Mouse (Mus musculus): ENCODE data around the gene Bend7. TPM values are rescaled to one million over a fixed set of nuclear protein-coding genes. Genes with fewer than 3 reads are reported as not detected.

Gene Bend7
- polyA plus RNA-seq, 1 experiment from 2014 or later, result 6.3 TPM

DNA sequence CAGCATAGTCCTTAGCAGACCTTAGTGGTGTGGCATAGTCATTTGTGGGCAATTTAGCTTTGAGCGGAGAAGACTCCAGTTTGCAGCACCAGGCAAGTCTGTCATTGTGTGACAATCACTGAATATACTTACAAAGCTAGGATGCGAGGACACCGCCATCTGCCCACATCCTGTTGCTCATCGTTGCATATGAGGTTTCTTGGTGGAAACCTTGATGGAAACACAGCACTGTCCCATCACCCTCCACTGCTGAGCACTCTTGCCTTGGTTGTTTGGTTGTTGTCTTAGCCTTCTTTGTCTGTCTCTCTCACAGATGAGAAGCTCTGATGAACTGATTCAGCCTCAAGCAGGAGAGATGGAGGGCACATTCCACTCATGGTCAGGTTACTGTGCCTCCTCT is 12.5 kb downstream of the Bend7 start:
- no peak overlapping the region for H3K4me3 ChIP-seq (ENCODE audit: low read depth, low read length)
- no peak overlapping the region for H3K9ac ChIP-seq (replicated peaks; ENCODE audit: low read depth, low read length)
- no peaks in the 10 kb centered on the region for H3K4me1 ChIP-seq (ENCODE audit: control insufficient read depth, insufficient read depth, low read length)
- no peaks in the 10 kb centered on the region for H3K36me3 ChIP-seq (ENCODE audit: control insufficient read depth, insufficient read depth, low read length)
- no peaks in the 10 kb centered on the region for H3K27me3 ChIP-seq (ENCODE audit: control insufficient read depth, insufficient read depth, low read length)
- no peak for ATAC-seq (ENCODE audit: insufficient number of reproducible peaks, insufficient read depth, low FRiP score, low read depth)
- no peak overlapping the region for H3K4me2 ChIP-seq (replicated peaks; ENCODE audit: low read depth, low read length)
- WGBS, result 92% methylated on average over 4 of the region's 4 CpGs
- no peak overlapping the region for H3K27ac ChIP-seq (ENCODE audit: low read length)
- H3K9me3 ChIP-seq (ENCODE audit: control insufficient read depth, low read depth, low read length), result no peaks in the 10 kb centered on the region

DNA sequence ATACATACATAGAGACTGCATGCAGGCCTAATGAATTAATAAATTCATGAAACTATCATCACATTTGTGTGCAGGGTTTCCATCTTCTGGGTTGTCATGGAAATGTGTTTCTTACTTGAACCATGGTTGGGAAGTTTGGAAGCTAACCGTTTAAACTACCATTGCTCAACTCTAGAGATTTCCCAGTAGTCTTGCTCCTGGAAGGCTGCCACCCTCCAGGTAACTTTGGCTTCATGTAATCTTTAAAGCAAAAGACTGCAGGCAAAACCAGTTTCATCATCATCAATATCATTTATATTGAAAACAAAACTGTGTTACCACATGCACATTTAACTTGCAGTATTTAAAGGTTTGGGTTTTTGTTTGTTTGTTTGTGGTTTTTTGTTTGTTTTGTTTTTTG is 16.3 kb downstream of the Bend7 start:
- Histone ChIP-seq H3K4me2 (replicated peaks; ENCODE audit: low read depth, low read length) (no peak overlapping the region), H3K4me1 (ENCODE audit: control insufficient read depth, insufficient read depth, low read length) (no peaks in the 10 kb centered on the region), H3K27ac (ENCODE audit: low read length) (no peak overlapping the region), H3K9me3 (ENCODE audit: control insufficient read depth, low read depth, low read length) (no peaks in the 10 kb centered on the region), H3K9ac (replicated peaks; ENCODE audit: low read depth, low read length) (no peak overlapping the region), H3K27me3 (ENCODE audit: control insufficient read depth, insufficient read depth, low read length) (no peaks in the 10 kb centered on the region), H3K4me3 (ENCODE audit: low read depth, low read length) (no peak overlapping the region), H3K36me3 (ENCODE audit: control insufficient read depth, insufficient read depth, low read length) (no peaks in the 10 kb centered on the region)
- WGBS, result 70% methylated on average over 1 of the region's 1 CpGs
- ATAC-seq (ENCODE audit: insufficient number of reproducible peaks, insufficient read depth, low FRiP score, low read depth), result no peak

DNA sequence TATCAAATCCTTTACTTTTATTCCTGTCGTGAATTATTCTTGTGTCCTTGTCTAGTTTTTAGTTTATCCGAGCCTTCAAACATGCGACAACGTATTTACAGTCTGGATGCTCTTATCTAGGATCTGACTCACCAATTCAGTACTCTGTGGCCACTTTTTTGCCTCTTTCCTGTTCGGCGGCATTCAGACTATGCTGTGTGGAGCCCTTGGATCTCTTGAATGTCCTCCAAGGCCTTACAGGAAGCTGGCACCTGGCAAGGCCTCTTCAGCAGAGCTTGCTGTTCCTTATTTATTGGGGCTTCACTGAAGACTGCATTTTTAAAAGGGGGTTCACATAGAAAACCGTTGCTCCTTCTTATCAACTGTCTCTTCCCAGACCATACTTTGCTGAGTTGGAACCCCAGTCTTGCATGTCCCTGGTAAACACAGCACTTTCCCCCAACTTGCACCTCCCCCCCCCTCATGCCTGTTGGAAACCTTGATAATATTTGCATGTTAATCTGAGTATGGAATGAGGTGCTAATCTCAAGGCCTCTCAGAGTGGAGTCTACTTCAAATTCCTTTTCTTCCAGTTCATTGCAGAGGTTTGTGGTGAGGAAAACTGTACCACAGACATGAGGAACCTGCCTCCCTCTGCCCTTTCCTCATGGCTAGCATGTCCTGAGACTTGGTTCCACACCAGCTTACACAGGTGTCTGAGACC is 18.6 kb downstream of the Bend7 start:
- Histone ChIP-seq H3K4me3 (ENCODE audit: low read depth, low read length) (no peak overlapping the region), H3K4me2 (replicated peaks; ENCODE audit: low read depth, low read length) (no peak overlapping the region), H3K36me3 (ENCODE audit: control insufficient read depth, insufficient read depth, low read length) (no peaks in the 10 kb centered on the region), H3K27me3 (ENCODE audit: control insufficient read depth, insufficient read depth, low read length) (no peaks in the 10 kb centered on the region), H3K4me1 (ENCODE audit: control insufficient read depth, insufficient read depth, low read length) (no peaks in the 10 kb centered on the region), H3K9me3 (ENCODE audit: control insufficient read depth, low read depth, low read length) (no peaks in the 10 kb centered on the region), H3K9ac (replicated peaks; ENCODE audit: low read depth, low read length) (no peak overlapping the region), H3K27ac (ENCODE audit: low read length) (no peak overlapping the region)
- no peak for ATAC-seq (ENCODE audit: insufficient number of reproducible peaks, insufficient read depth, low FRiP score, low read depth)
- 72% methylated on average over 7 of the region's 7 CpGs for WGBS

DNA sequence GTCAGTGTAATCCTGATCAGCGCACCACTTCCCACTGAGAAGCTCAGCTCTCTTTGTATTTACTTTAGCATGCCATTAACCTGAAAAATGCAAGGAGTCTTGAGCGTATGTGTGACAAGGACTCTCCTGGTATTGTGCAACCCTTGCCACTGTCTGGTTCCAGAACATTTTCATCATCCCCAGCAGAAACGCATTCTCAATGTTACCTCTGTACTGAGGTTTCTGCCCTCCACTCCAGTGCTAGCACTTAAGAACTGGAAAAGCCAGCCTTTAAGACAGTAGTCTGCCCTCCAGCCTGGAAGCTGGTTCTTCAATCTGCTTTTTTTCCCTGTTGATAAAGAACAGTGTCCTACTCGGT is 19.1 kb downstream of the Bend7 start:
- no peaks in the 10 kb centered on the region for H3K36me3 ChIP-seq (ENCODE audit: control insufficient read depth, insufficient read depth, low read length)
- no peak for ATAC-seq (ENCODE audit: insufficient number of reproducible peaks, insufficient read depth, low FRiP score, low read depth)
- no peak overlapping the region for H3K27ac ChIP-seq (ENCODE audit: low read length)
- no peaks in the 10 kb centered on the region for H3K4me1 ChIP-seq (ENCODE audit: control insufficient read depth, insufficient read depth, low read length)
- 52% methylated on average over 4 of the region's 4 CpGs for WGBS
- H3K9me3 ChIP-seq (ENCODE audit: control insufficient read depth, low read depth, low read length), result no peaks in the 10 kb centered on the region
- H3K27me3 ChIP-seq (ENCODE audit: control insufficient read depth, insufficient read depth, low read length), result no peaks in the 10 kb centered on the region
- no peak overlapping the region for H3K4me2 ChIP-seq (replicated peaks; ENCODE audit: low read depth, low read length)
- no peak overlapping the region for H3K9ac ChIP-seq (replicated peaks; ENCODE audit: low read depth, low read length)
- no peak overlapping the region for H3K4me3 ChIP-seq (ENCODE audit: low read depth, low read length)

DNA sequence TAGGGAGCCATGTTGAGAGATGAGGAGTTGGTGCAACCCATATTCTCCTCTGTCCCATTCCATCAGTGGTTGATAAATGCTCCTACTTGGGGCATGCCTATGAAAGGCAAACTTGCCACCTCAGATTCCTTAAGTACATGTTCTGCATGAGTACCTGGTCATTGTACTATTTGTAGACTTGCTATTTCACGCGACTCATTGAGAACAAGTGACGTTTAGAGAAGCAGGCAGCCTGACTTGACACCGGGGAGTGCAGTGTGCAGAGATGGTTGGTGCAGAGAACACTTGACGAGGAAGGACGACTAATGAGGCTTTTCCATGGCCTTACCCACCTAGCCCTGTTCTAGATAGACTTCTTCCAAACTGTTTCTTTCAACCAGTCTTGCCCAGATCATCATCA is 34.3 kb downstream of the Bend7 start:
- H3K9me3 ChIP-seq (ENCODE audit: control insufficient read depth, low read depth, low read length), result no peaks in the 10 kb centered on the region
- H3K27ac ChIP-seq (ENCODE audit: low read length), result no peak overlapping the region
- no peaks in the 10 kb centered on the region for H3K36me3 ChIP-seq (ENCODE audit: control insufficient read depth, insufficient read depth, low read length)
- H3K9ac ChIP-seq (replicated peaks; ENCODE audit: low read depth, low read length), result no peak overlapping the region
- no peak overlapping the region for H3K4me3 ChIP-seq (ENCODE audit: low read depth, low read length)
- ATAC-seq (ENCODE audit: insufficient number of reproducible peaks, insufficient read depth, low FRiP score, low read depth), result no peak
- no peak overlapping the region for H3K4me2 ChIP-seq (replicated peaks; ENCODE audit: low read depth, low read length)
- H3K4me1 ChIP-seq (ENCODE audit: control insufficient read depth, insufficient read depth, low read length), result peaks cover 4% of the 10 kb centered on the region; the same call in 1 of the 2 replicates
- WGBS, result 91% methylated on average over 6 of the region's 6 CpGs
- H3K27me3 ChIP-seq (ENCODE audit: control insufficient read depth, insufficient read depth, low read length), result no peaks in the 10 kb centered on the region

DNA sequence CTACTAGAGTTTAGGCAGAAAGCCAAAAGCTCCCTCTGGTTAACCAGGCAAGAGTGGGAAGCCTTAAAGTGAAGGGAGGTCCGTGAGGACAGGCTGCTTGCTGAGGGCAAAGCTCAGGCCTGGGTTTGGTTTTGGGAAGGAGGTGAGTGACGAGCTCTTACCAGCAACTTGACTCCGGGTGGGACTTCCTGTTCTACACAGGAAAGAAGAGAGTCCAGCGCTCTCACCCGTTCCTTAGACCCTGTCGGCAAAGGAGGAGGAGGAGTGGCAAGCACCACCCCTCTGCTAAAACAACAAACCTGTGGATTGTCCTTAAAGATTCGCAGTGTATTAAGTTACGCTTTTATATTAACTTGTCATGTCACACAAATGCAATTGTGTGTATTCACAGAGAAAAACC is 38.1 kb downstream of the Bend7 start:
- no peak overlapping the region for H3K4me2 ChIP-seq (replicated peaks; ENCODE audit: low read depth, low read length)
- no peak overlapping the region for H3K9ac ChIP-seq (replicated peaks; ENCODE audit: low read depth, low read length)
- 77% methylated on average over 8 of the region's 8 CpGs for WGBS
- no peak for ATAC-seq (ENCODE audit: insufficient number of reproducible peaks, insufficient read depth, low FRiP score, low read depth)
- H3K36me3 ChIP-seq (ENCODE audit: control insufficient read depth, insufficient read depth, low read length), result no peaks in the 10 kb centered on the region
- H3K27me3 ChIP-seq (ENCODE audit: control insufficient read depth, insufficient read depth, low read length), result no peaks in the 10 kb centered on the region
- no peaks in the 10 kb centered on the region for H3K9me3 ChIP-seq (ENCODE audit: control insufficient read depth, low read depth, low read length)
- H3K4me1 ChIP-seq (ENCODE audit: control insufficient read depth, insufficient read depth, low read length), result peaks cover 7% of the 10 kb centered on the region; the same call in 1 of the 2 replicates
- no peak overlapping the region for H3K4me3 ChIP-seq (ENCODE audit: low read depth, low read length)
- no peak overlapping the region for H3K27ac ChIP-seq (ENCODE audit: low read length)

DNA sequence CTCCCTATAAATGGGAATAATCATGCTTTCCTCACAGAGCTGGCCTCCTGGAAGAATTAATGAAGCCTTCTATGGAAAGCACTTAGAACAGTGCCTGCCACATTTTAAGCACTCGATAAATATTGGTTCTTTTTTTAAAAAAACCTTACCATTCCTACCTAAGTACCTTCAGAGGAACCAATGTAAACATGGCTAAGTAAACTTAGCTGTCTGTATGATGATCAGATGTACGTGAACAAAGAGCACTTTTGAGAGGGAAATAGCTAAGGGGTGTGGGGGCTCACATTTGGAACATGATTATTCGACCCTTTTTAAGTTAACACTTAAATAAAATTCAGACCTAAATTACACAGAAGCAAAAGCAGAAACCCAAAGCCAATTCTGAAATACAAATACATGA is 39.6 kb downstream of the Bend7 start:
- H3K27ac ChIP-seq (ENCODE audit: low read length), result no peak overlapping the region
- WGBS, result 30% methylated on average over 3 of the region's 3 CpGs
- H3K9ac ChIP-seq (replicated peaks; ENCODE audit: low read depth, low read length), result no peak overlapping the region
- H3K36me3 ChIP-seq (ENCODE audit: control insufficient read depth, insufficient read depth, low read length), result no peaks in the 10 kb centered on the region
- no peaks in the 10 kb centered on the region for H3K9me3 ChIP-seq (ENCODE audit: control insufficient read depth, low read depth, low read length)
- peaks cover 7% of the 10 kb centered on the region; the same call in 1 of the 2 replicates for H3K4me1 ChIP-seq (ENCODE audit: control insufficient read depth, insufficient read depth, low read length)
- ATAC-seq (ENCODE audit: insufficient number of reproducible peaks, insufficient read depth, low FRiP score, low read depth), result 0 out of 2 replicates have a peak, but pooled peaks have one; percentile 37
- no peaks in the 10 kb centered on the region for H3K27me3 ChIP-seq (ENCODE audit: control insufficient read depth, insufficient read depth, low read length)
- H3K4me3 ChIP-seq (ENCODE audit: low read depth, low read length), result no peak overlapping the region
- H3K4me2 ChIP-seq (replicated peaks; ENCODE audit: low read depth, low read length), result no peak overlapping the region

DNA sequence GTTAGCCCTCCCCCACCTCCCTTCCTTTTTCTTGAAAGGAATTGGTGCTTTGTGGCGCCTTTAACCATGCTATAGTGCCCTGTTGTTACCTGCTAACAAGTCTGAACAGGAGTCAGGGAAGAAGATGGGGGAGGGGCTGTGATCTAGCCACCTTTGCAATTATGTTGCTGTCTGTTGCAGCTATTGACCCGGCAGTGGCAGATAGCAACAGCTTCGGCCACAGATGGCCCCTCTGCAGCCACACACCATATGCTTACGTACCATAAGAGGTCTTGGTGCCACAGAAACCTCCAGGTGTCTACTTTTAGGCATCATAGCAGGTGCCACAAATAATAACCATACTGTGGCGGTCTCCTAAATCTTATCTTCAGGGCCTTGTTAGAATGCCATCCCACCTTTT is 43.1 kb downstream of the Bend7 start:
- no peak for ATAC-seq (ENCODE audit: insufficient number of reproducible peaks, insufficient read depth, low FRiP score, low read depth)
- WGBS, result 82% methylated on average over 5 of the region's 5 CpGs
- no peak overlapping the region for H3K27ac ChIP-seq (ENCODE audit: low read length)
- H3K36me3 ChIP-seq (ENCODE audit: control insufficient read depth, insufficient read depth, low read length), result no peaks in the 10 kb centered on the region
- peaks cover 7% of the 10 kb centered on the region; the same call in 1 of the 2 replicates for H3K4me1 ChIP-seq (ENCODE audit: control insufficient read depth, insufficient read depth, low read length)
- no peak overlapping the region for H3K9ac ChIP-seq (replicated peaks; ENCODE audit: low read depth, low read length)
- no peaks in the 10 kb centered on the region for H3K9me3 ChIP-seq (ENCODE audit: control insufficient read depth, low read depth, low read length)
- no peak overlapping the region for H3K4me3 ChIP-seq (ENCODE audit: low read depth, low read length)
- H3K4me2 ChIP-seq (replicated peaks; ENCODE audit: low read depth, low read length), result no peak overlapping the region
- no peaks in the 10 kb centered on the region for H3K27me3 ChIP-seq (ENCODE audit: control insufficient read depth, insufficient read depth, low read length)

DNA sequence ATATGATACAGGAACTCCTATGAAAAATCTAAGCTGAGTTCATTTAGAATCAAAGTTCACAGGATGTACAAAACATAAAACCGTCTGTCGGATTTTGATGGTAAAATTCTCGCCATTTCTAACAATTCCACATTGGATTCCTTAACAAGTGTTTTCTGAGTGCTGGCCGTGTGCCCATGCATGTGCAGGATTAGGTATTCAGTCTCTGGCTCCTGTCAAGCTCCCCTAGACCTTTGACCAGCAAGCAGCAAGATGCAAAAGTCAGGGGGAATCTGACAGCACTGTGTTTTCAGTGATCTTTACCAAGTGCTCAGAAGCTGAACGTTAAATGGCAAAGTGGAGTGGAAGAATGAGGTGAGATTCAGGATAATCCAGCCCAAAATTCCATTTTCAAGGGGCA is 44.3 kb downstream of the Bend7 start:
- WGBS, result 61% methylated on average over 5 of the region's 5 CpGs
- no peaks in the 10 kb centered on the region for H3K27me3 ChIP-seq (ENCODE audit: control insufficient read depth, insufficient read depth, low read length)

More for the DNA sequence above, 44.3 kb downstream of the Bend7 start:
- Histone ChIP-seq H3K27ac (ENCODE audit: low read length) (no peak overlapping the region), H3K36me3 (ENCODE audit: control insufficient read depth, insufficient read depth, low read length) (no peaks in the 10 kb centered on the region), H3K9me3 (ENCODE audit: control insufficient read depth, low read depth, low read length) (no peaks in the 10 kb centered on the region), H3K4me1 (ENCODE audit: control insufficient read depth, insufficient read depth, low read length) (peaks cover 3% of the 10 kb centered on the region; the same call in 1 of the 2 replicates), H3K4me2 (replicated peaks; ENCODE audit: low read depth, low read length) (no peak overlapping the region), H3K9ac (replicated peaks; ENCODE audit: low read depth, low read length) (no peak overlapping the region), H3K4me3 (ENCODE audit: low read depth, low read length) (no peak overlapping the region)
- ATAC-seq (ENCODE audit: insufficient number of reproducible peaks, insufficient read depth, low FRiP score, low read depth), result no peak

All from stomach, embryonic 14.5 days (tissue).